Mouse (Mus musculus): ENCODE results near the gene Pax7. TPM values are rescaled to one million over a fixed set of nuclear protein-coding genes. Genes with fewer than 3 reads are reported as not detected.

Pax7 gene
- total and polyA plus RNA-seq, 2 experiments, result not detected

- Histone ChIP-seq H3K4me3 (ENCODE audit: insufficient read depth, low read depth, low read length) (no peak overlapping the region), H3K27me3 (ENCODE audit: control insufficient read depth, insufficient read depth, low read length) (peaks cover 4% of the 10 kb centered on the region; the same call in 1 of the 2 replicates), H3K36me3 (ENCODE audit: control insufficient read depth, insufficient read depth, low read length) (no peaks in the 10 kb centered on the region), H3K79me2 (ENCODE audit: control insufficient read depth, insufficient read depth, low read length) (no peaks in the 10 kb centered on the region), H3K9ac (ENCODE audit: low read depth, low read length) (no peak overlapping the region), H3K4me1 (ENCODE audit: control insufficient read depth, insufficient read depth, low read length) (no peaks in the 10 kb centered on the region), H3K27ac (replicated peaks; ENCODE audit: insufficient read depth, low read depth, low read length) (no peak overlapping the region)
- no peak for DNase-seq (ENCODE audit: extremely low read depth, low read depth, low spot score)
- WGBS, result 61% methylated on average over 5 of the region's 5 CpGs
- TF ChIP-seq CTCF (IDR thresholded peaks at IDR 0.05; ENCODE audit: low read depth, low read length), result no peak
- no peak for TF ChIP-seq POLR2A (IDR thresholded peaks at IDR 0.05; ENCODE audit: extremely low read depth, insufficient read depth, low read length)
These were observed 21.9 kb downstream of the Pax7 start for GRCm38 (mm10) chr4:139811475-139811874.

DNA sequence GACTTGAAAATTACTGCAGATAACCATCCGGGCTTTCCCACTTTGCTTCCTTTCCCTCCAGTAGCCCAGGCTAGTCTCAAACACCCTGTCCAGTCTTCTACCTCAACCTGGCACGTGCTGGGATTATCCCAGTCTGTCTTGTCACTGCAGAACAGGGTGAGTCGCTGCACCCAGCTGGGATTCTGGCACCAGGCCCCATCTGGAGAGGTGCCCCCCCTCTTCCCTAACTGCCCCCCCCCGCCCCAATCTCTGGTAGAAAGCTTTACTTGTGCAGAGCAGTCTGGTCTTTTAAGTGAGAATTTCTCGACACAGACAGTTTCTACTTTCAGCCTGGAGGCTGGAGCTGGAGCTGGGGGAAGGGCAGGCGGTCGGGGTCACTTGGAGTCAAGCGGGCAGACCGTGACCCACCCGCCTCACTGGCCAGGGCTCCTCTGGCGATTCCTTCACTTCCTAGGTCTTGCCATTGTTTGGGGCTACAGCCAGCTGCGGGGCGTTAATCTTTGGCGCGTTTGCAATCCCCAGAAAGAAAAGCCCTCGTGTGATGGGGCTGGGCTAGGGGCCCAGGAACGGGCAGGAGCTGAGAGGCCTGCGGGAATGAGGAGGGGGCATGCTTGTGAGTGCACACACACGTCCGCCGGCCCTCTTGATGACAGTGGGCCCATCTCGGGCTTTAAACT lies 22.4 kb downstream of the Pax7 start:
- TF ChIP-seq POLR2A (IDR thresholded peaks at IDR 0.05; ENCODE audit: extremely low read depth, insufficient read depth, low read length), result no peak
- no peak for TF ChIP-seq CTCF (IDR thresholded peaks at IDR 0.05; ENCODE audit: low read depth, low read length)

DNA sequence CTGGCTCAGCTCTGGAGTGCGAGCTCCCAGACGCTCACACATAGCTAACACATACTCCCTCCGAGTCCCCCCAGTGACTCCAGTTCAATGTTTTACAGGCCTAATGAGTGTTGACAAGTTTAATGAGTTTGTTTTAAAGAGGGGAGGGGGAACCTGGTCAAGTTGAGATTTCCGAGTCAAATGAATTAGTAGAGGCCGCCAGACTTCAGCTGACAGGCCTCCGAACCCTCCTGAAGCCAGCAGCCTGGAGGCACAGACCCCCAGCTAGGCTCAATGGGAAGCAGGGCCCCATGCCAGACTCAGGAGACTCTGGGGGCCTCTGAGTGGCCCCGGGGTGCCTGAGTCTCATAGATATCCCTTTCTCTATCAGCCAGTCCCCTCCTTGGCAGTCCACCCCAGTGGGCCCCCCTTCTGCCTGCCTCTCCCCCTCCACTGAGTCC lies 23.9 kb downstream of the Pax7 start:
- Histone ChIP-seq H3K79me2 (ENCODE audit: control insufficient read depth, insufficient read depth, low read length) (no peaks in the 10 kb centered on the region), H3K9ac (ENCODE audit: low read depth, low read length) (no peak overlapping the region), H3K36me3 (ENCODE audit: control insufficient read depth, insufficient read depth, low read length) (no peaks in the 10 kb centered on the region), H3K27me3 (ENCODE audit: control insufficient read depth, insufficient read depth, low read length) (peaks cover 4% of the 10 kb centered on the region; the same call in 1 of the 2 replicates), H3K4me1 (ENCODE audit: control insufficient read depth, insufficient read depth, low read length) (no peaks in the 10 kb centered on the region), H3K27ac (replicated peaks; ENCODE audit: insufficient read depth, low read depth, low read length) (no peak overlapping the region), H3K4me3 (ENCODE audit: insufficient read depth, low read depth, low read length) (no peak overlapping the region)
- TF ChIP-seq CTCF (IDR thresholded peaks at IDR 0.05; ENCODE audit: low read depth, low read length) (no peak), POLR2A (IDR thresholded peaks at IDR 0.05; ENCODE audit: extremely low read depth, insufficient read depth, low read length) (no peak)
- no peak for DNase-seq (ENCODE audit: extremely low read depth, low read depth, low spot score)
- 64% methylated on average over 7 of the region's 7 CpGs for WGBS

More for the DNA sequence above, 22.4 kb downstream of the Pax7 start:
- H3K4me3 ChIP-seq (ENCODE audit: insufficient read depth, low read depth, low read length), result no peak overlapping the region
- H3K9ac ChIP-seq (ENCODE audit: low read depth, low read length), result no peak overlapping the region
- H3K79me2 ChIP-seq (ENCODE audit: control insufficient read depth, insufficient read depth, low read length), result no peaks in the 10 kb centered on the region
- no peaks in the 10 kb centered on the region for H3K4me1 ChIP-seq (ENCODE audit: control insufficient read depth, insufficient read depth, low read length)
- H3K36me3 ChIP-seq (ENCODE audit: control insufficient read depth, insufficient read depth, low read length), result no peaks in the 10 kb centered on the region
- WGBS, result 16% methylated on average over 22 of the region's 22 CpGs
- no peak overlapping the region for H3K27ac ChIP-seq (replicated peaks; ENCODE audit: insufficient read depth, low read depth, low read length)
- DNase-seq (ENCODE audit: extremely low read depth, low read depth, low spot score), result no peak
- H3K27me3 ChIP-seq (ENCODE audit: control insufficient read depth, insufficient read depth, low read length), result peaks cover 4% of the 10 kb centered on the region; the same call in 1 of the 2 replicates

DNA sequence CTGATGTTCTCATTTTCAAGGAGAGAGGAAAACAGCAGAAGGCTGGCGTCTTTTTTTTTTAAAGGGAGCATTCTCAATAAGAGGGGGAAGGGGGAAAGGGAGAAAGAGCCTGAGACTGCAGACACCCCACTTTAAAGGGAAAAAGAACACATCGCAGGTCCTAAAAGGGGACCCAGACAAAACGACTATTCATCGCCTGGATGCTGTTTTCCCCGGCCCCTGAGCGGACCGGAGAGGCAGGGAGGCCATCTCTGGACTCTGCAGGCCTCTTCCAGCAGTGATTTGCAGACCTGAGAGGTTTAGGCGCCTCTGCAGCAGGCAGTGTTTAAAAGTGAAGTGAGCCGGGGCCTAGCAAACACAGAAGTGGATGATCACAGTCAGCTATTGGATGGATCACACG lies 25.5 kb downstream of the Pax7 start:
- H3K9ac ChIP-seq (ENCODE audit: low read depth, low read length), result no peak overlapping the region
- H3K4me1 ChIP-seq (ENCODE audit: control insufficient read depth, insufficient read depth, low read length), result no peaks in the 10 kb centered on the region
- H3K27me3 ChIP-seq (ENCODE audit: control insufficient read depth, insufficient read depth, low read length), result peaks cover 4% of the 10 kb centered on the region; the same call in 1 of the 2 replicates
- H3K4me3 ChIP-seq (ENCODE audit: insufficient read depth, low read depth, low read length), result no peak overlapping the region
- TF ChIP-seq CTCF (IDR thresholded peaks at IDR 0.05; ENCODE audit: low read depth, low read length) (no peak), POLR2A (IDR thresholded peaks at IDR 0.05; ENCODE audit: extremely low read depth, insufficient read depth, low read length) (no peak)
- no peaks in the 10 kb centered on the region for H3K36me3 ChIP-seq (ENCODE audit: control insufficient read depth, insufficient read depth, low read length)
- 57% methylated on average over 10 of the region's 10 CpGs for WGBS
- DNase-seq (ENCODE audit: extremely low read depth, low read depth, low spot score), result no peak
- H3K27ac ChIP-seq (replicated peaks; ENCODE audit: insufficient read depth, low read depth, low read length), result no peak overlapping the region
- H3K79me2 ChIP-seq (ENCODE audit: control insufficient read depth, insufficient read depth, low read length), result no peaks in the 10 kb centered on the region

GRCm38 (mm10) chr4:139807191-139807808 lies 26.0 kb downstream of the Pax7 start:
- Histone ChIP-seq H3K27me3 (ENCODE audit: control insufficient read depth, insufficient read depth, low read length) (peaks cover 4% of the 10 kb centered on the region; the same call in 1 of the 2 replicates), H3K9ac (ENCODE audit: low read depth, low read length) (no peak overlapping the region), H3K79me2 (ENCODE audit: control insufficient read depth, insufficient read depth, low read length) (no peaks in the 10 kb centered on the region), H3K36me3 (ENCODE audit: control insufficient read depth, insufficient read depth, low read length) (no peaks in the 10 kb centered on the region), H3K4me3 (ENCODE audit: insufficient read depth, low read depth, low read length) (no peak overlapping the region), H3K4me1 (ENCODE audit: control insufficient read depth, insufficient read depth, low read length) (no peaks in the 10 kb centered on the region), H3K27ac (replicated peaks; ENCODE audit: insufficient read depth, low read depth, low read length) (no peak overlapping the region)
- no peak for DNase-seq (ENCODE audit: extremely low read depth, low read depth, low spot score)
- WGBS, result 44% methylated on average over 14 of the region's 14 CpGs
- TF ChIP-seq POLR2A (IDR thresholded peaks at IDR 0.05; ENCODE audit: extremely low read depth, insufficient read depth, low read length) (no peak), CTCF (IDR thresholded peaks at IDR 0.05; ENCODE audit: low read depth, low read length) (no peak)

GRCm38 (mm10) chr4:139804896-139805295 lies 28.4 kb downstream of the Pax7 start:
- TF ChIP-seq CTCF (IDR thresholded peaks at IDR 0.05; ENCODE audit: low read depth, low read length) (no peak), POLR2A (IDR thresholded peaks at IDR 0.05; ENCODE audit: extremely low read depth, insufficient read depth, low read length) (no peak)
- Histone ChIP-seq H3K4me3 (ENCODE audit: insufficient read depth, low read depth, low read length) (no peak overlapping the region), H3K27me3 (ENCODE audit: control insufficient read depth, insufficient read depth, low read length) (no peaks in the 10 kb centered on the region), H3K4me1 (ENCODE audit: control insufficient read depth, insufficient read depth, low read length) (no peaks in the 10 kb centered on the region), H3K79me2 (ENCODE audit: control insufficient read depth, insufficient read depth, low read length) (no peaks in the 10 kb centered on the region), H3K36me3 (ENCODE audit: control insufficient read depth, insufficient read depth, low read length) (no peaks in the 10 kb centered on the region), H3K9ac (ENCODE audit: low read depth, low read length) (no peak overlapping the region), H3K27ac (replicated peaks; ENCODE audit: insufficient read depth, low read depth, low read length) (no peak overlapping the region)
- 77% methylated on average over 8 of the region's 8 CpGs for WGBS
- DNase-seq (ENCODE audit: extremely low read depth, low read depth, low spot score), result no peak
